Mouse (Mus musculus): ENCODE data around the gene Npc2. TPM values are rescaled to one million over a fixed set of nuclear protein-coding genes. Genes with fewer than 3 reads are reported as not detected.

The Npc2 gene
- total RNA-seq (2014; rRNA removed; ENCODE audit: low replicate concordance) (51.3 and 57.1 TPM in 2 replicates), polyA plus RNA-seq (2015; fragmentation: Nextera tagmentation; extraction: Ambion mirVana) (44.6 and 48.4 TPM in 2 replicates)

GRCm38 (mm10) chr12:84772726-84773441 is at the start of gene Npc2, which contains the start of gene Isca2:
Npc2 (minus strand) TSS chr12:84773152.
Isca2 (plus strand) TSS chr12:84773251.
- no peaks in the 10 kb centered on the region for H3K27me3 ChIP-seq (ENCODE audit: control insufficient read depth, insufficient read depth, low read length)
- H3K4me1 ChIP-seq (ENCODE audit: control insufficient read depth, insufficient read depth): peaks cover 13% of the 10 kb centered on the region
- peak within 1 kb of the TSS; percentile 98 for H3K27ac ChIP-seq (ENCODE audit: low read depth)
- H3K9me3 ChIP-seq (replicated peaks; ENCODE audit: control insufficient read depth, low read length): no peaks in the 10 kb centered on the region
- WGBS: under 1% methylated on average over 50 of the region's 50 CpGs
- peak within 1 kb of the TSS; percentile 92 for H3K4me3 ChIP-seq (ENCODE audit: low read depth, low read length)
- peaks cover 10% of the 10 kb centered on the region; the same call in 1 of the 2 replicates for H3K36me3 ChIP-seq (replicated peaks; ENCODE audit: control insufficient read depth, insufficient read depth, low read length)
- DNase-seq (ENCODE audit: low spot score) (peak; percentile 100), ATAC-seq (ENCODE audit: insufficient read depth, low read depth) (peak; percentile 98)
- TF ChIP-seq EP300 (IDR thresholded peaks at IDR 0.05; ENCODE audit: low read depth) (peak; percentile 89), CTCF (IDR thresholded peaks at IDR 0.05; ENCODE audit: low read depth) (0 out of 2 replicates have a peak, but pooled peaks have one; percentile 2)
- peak within 1 kb of the TSS; percentile 89 for H3K9ac ChIP-seq (replicated peaks; ENCODE audit: low read depth, low read length)
- H3K4me2 ChIP-seq (ENCODE audit: low read depth, low read length): peak within 1 kb of the TSS; percentile 90

- no peak for DNase-seq (ENCODE audit: low spot score)
- no peaks in the 10 kb centered on the region for H3K9me3 ChIP-seq (replicated peaks; ENCODE audit: control insufficient read depth, low read length)
- no peak for TF ChIP-seq EP300 (IDR thresholded peaks at IDR 0.05; ENCODE audit: low read depth)
- TF ChIP-seq CTCF (IDR thresholded peaks at IDR 0.05; ENCODE audit: low read depth): no peak
- H3K9ac ChIP-seq (replicated peaks; ENCODE audit: low read depth, low read length): no peak overlapping the region
- H3K4me1 ChIP-seq (ENCODE audit: control insufficient read depth, insufficient read depth): peaks cover 13% of the 10 kb centered on the region
- WGBS: 67% methylated on average over 13 of the region's 13 CpGs
- H3K27ac ChIP-seq (ENCODE audit: low read depth): no peak overlapping the region
- H3K4me2 ChIP-seq (ENCODE audit: low read depth, low read length): no peak overlapping the region
- no peak overlapping the region for H3K4me3 ChIP-seq (ENCODE audit: low read depth, low read length)
- 0 out of 2 replicates have a peak, but pooled peaks have one; percentile 34 for ATAC-seq (ENCODE audit: insufficient read depth, low read depth)
- no peaks in the 10 kb centered on the region for H3K36me3 ChIP-seq (replicated peaks; ENCODE audit: control insufficient read depth, insufficient read depth, low read length)
- H3K27me3 ChIP-seq (ENCODE audit: control insufficient read depth, insufficient read depth, low read length): peaks cover 91% of the 10 kb centered on the region
Observed at GRCm38 (mm10) chr12:84819236-84820168, 46.5 kb upstream of the Npc2 start.

GRCm38 (mm10) chr12:84818496-84818895 is 45.5 kb upstream of the Npc2 start:
- ATAC-seq (ENCODE audit: insufficient read depth, low read depth) (no peak), DNase-seq (ENCODE audit: low spot score) (no peak)
- peaks cover 94% of the 10 kb centered on the region for H3K27me3 ChIP-seq (ENCODE audit: control insufficient read depth, insufficient read depth, low read length)
- H3K4me2 ChIP-seq (ENCODE audit: low read depth, low read length): no peak overlapping the region
- no peak overlapping the region for H3K27ac ChIP-seq (ENCODE audit: low read depth)
- 63% methylated on average over 4 of the region's 4 CpGs for WGBS
- H3K4me3 ChIP-seq (ENCODE audit: low read depth, low read length): no peak overlapping the region
- TF ChIP-seq CTCF (IDR thresholded peaks at IDR 0.05; ENCODE audit: low read depth) (no peak), EP300 (IDR thresholded peaks at IDR 0.05; ENCODE audit: low read depth) (no peak)
- no peaks in the 10 kb centered on the region for H3K9me3 ChIP-seq (replicated peaks; ENCODE audit: control insufficient read depth, low read length)
- H3K9ac ChIP-seq (replicated peaks; ENCODE audit: low read depth, low read length): no peak overlapping the region
- H3K4me1 ChIP-seq (ENCODE audit: control insufficient read depth, insufficient read depth): peaks cover 7% of the 10 kb centered on the region; the same call in 1 of the 2 replicates
- no peaks in the 10 kb centered on the region for H3K36me3 ChIP-seq (replicated peaks; ENCODE audit: control insufficient read depth, insufficient read depth, low read length)

GRCm38 (mm10) chr12:84814663-84815325 is 41.8 kb upstream of the Npc2 start:
- TF ChIP-seq CTCF (IDR thresholded peaks at IDR 0.05; ENCODE audit: low read depth): no peak
- TF ChIP-seq EP300 (IDR thresholded peaks at IDR 0.05; ENCODE audit: low read depth): no peak
- no peaks in the 10 kb centered on the region for H3K9me3 ChIP-seq (replicated peaks; ENCODE audit: control insufficient read depth, low read length)
- H3K27me3 ChIP-seq (ENCODE audit: control insufficient read depth, insufficient read depth, low read length): peaks cover 90% of the 10 kb centered on the region
- DNase-seq (ENCODE audit: low spot score) (no peak), ATAC-seq (ENCODE audit: insufficient read depth, low read depth) (no peak)
- 73% methylated on average over 3 of the region's 3 CpGs for WGBS
- H3K27ac ChIP-seq (ENCODE audit: low read depth): no peak overlapping the region
- H3K4me2 ChIP-seq (ENCODE audit: low read depth, low read length): no peak overlapping the region
- 0 out of 2 replicates have a peak, but pooled peaks cover 3% of the 10 kb centered on the region for H3K4me1 ChIP-seq (ENCODE audit: control insufficient read depth, insufficient read depth)
- H3K36me3 ChIP-seq (replicated peaks; ENCODE audit: control insufficient read depth, insufficient read depth, low read length): no peaks in the 10 kb centered on the region
- H3K9ac ChIP-seq (replicated peaks; ENCODE audit: low read depth, low read length): no peak overlapping the region
- no peak overlapping the region for H3K4me3 ChIP-seq (ENCODE audit: low read depth, low read length)

GRCm38 (mm10) chr12:84813773-84814172 is 40.8 kb upstream of the Npc2 start:
- no peak overlapping the region for H3K27ac ChIP-seq (ENCODE audit: low read depth)
- ATAC-seq (ENCODE audit: insufficient read depth, low read depth) (no peak), DNase-seq (ENCODE audit: low spot score) (no peak)
- no peak overlapping the region for H3K9ac ChIP-seq (replicated peaks; ENCODE audit: low read depth, low read length)
- H3K9me3 ChIP-seq (replicated peaks; ENCODE audit: control insufficient read depth, low read length): no peaks in the 10 kb centered on the region
- 44% methylated on average over 7 of the region's 7 CpGs for WGBS
- no peak overlapping the region for H3K4me2 ChIP-seq (ENCODE audit: low read depth, low read length)
- peak; percentile 29 for TF ChIP-seq CTCF (IDR thresholded peaks at IDR 0.05; ENCODE audit: low read depth)
- TF ChIP-seq EP300 (IDR thresholded peaks at IDR 0.05; ENCODE audit: low read depth): no peak
- no peaks in the 10 kb centered on the region for H3K36me3 ChIP-seq (replicated peaks; ENCODE audit: control insufficient read depth, insufficient read depth, low read length)
- H3K4me3 ChIP-seq (ENCODE audit: low read depth, low read length): no peak overlapping the region
- H3K27me3 ChIP-seq (ENCODE audit: control insufficient read depth, insufficient read depth, low read length): peaks cover 91% of the 10 kb centered on the region
- 0 out of 2 replicates have a peak, but pooled peaks cover 3% of the 10 kb centered on the region for H3K4me1 ChIP-seq (ENCODE audit: control insufficient read depth, insufficient read depth)

Measured in heart, postnatal 0 days (tissue).